Mouse (Mus musculus) G1E (cell line): ENCODE measurements around the gene Fzr1. TPM values are rescaled to one million over a fixed set of nuclear protein-coding genes. Genes with fewer than 3 reads are reported as not detected.

Source experiments
- ATAC-seq: 2 replicates; pipeline ENCODE4 v1.8.0; 2016; ENCODE audit warnings: mild to moderate bottlenecking; ENCODE audit not compliant: insufficient number of reproducible peaks, poor library complexity, low FRiP score, severe bottlenecking; ENCODE audit errors: extremely low read depth
- DNase-seq: peaks from one replicate; pipeline ENCODE4 v3.0.0; 2012; ENCODE audit warnings: low spot score
- H3K27me3 ChIP-seq: 2 replicates; pipeline ENCODE4 v1.6.1; 2012; ENCODE audit warnings: mild to moderate bottlenecking, low read length, inconsistent platforms; ENCODE audit not compliant: insufficient read depth
- H3K36me3 ChIP-seq: replicated peaks from 2 replicates; pipeline ENCODE3; 2012; ENCODE audit warnings: mild to moderate bottlenecking, inconsistent platforms
- H3K4me1 ChIP-seq: 2 replicates; pipeline ENCODE4 v1.6.1; 2012; ENCODE audit warnings: low read depth, low read length, inconsistent platforms, mixed read lengths; ENCODE audit not compliant: insufficient read depth
- H3K4me3 ChIP-seq: 2 replicates; pipeline ENCODE4 v1.5.1; 2012; ENCODE audit warnings: low read depth, mild to moderate bottlenecking, inconsistent platforms, low read length, moderate library complexity, mixed read lengths
- H3K9me3 ChIP-seq: replicated peaks from 2 replicates; pipeline ENCODE4 v1.6.1; 2012; ENCODE audit warnings: inconsistent platforms
- CTCF ChIP-seq: IDR thresholded peaks from 2 replicates; pipeline ENCODE4 v1.5.1; 2012; ENCODE audit warnings: low read depth, low read length, inconsistent platforms, mixed read lengths
- GATA1 ChIP-seq: IDR thresholded peaks from 2 replicates; pipeline ENCODE4 v1.6.1; 2012; ENCODE audit warnings: borderline replicate concordance, low read length, inconsistent platforms, mixed read lengths
- GATA2 ChIP-seq: IDR thresholded peaks from 2 replicates; pipeline ENCODE4 v1.6.1; 2012; ENCODE audit warnings: low read depth, low read length, inconsistent platforms, borderline replicate concordance
- POLR2AphosphoS5 ChIP-seq: IDR thresholded peaks from 2 replicates; pipeline ENCODE4 v1.6.1; 2012; ENCODE audit warnings: low read depth, low read length, inconsistent platforms; ENCODE audit not compliant: insufficient replicate concordance
- TAL1 ChIP-seq: conservative IDR thresholded peaks from 2 replicates; pipeline ENCODE4 v1.6.1; 2012; ENCODE audit warnings: low read depth, low read length, inconsistent platforms, mixed read lengths
- polyA plus RNA-seq: library from polyadenylated mRNA; stranded (reverse); fragments of >175 nt; gene quantifications from 2 replicates; pipeline ENCODE4 v1.2.3, GENCODE M21; 2012
- total RNA-seq, 2 experiments: library from RNA; stranded (forward) in 1 of 2; stranded (reverse) in 1 of 2; fragments of 200-1000 nt in 1 of 2; fragments of >200 nt in 1 of 2; fragmentation: Nextera tagmentation in 1 of 2; gene quantifications; 2 replicates each; pipeline ENCODE4 v1.2.3; 2014 to 2017

Fzr1 gene
- total and polyA plus RNA-seq, 3 experiments = 15.8 to 96.2 (median 65.2) TPM

GRCm38 (mm10) chr10:81356991-81357844 lies 21.1 kb downstream of the Fzr1 start, which contains the start of gene Mfsd12:
Gene Mfsd12 (plus strand): TSS chr10:81357491.
- ATAC-seq = peak; percentile 55
- Histone ChIP-seq H3K36me3 (peaks cover 37% of the 10 kb centered on the region), H3K4me1 (peaks cover 82% of the 10 kb centered on the region), H3K4me3 (peak within 1 kb of the TSS; percentile 88), H3K27me3 (no peaks in the 10 kb centered on the region), H3K9me3 (no peaks in the 10 kb centered on the region)
- TF ChIP-seq GATA2 = no peak
- peak; percentile 94 for DNase-seq

GRCm38 (mm10) chr10:81356352-81356990 lies 21.8 kb downstream of the Fzr1 start:
- ATAC-seq (0 out of 2 replicates have a peak, but pooled peaks have one; percentile 29), DNase-seq (peak; percentile 76)
- peaks cover 82% of the 10 kb centered on the region for H3K4me1 ChIP-seq
- peaks cover 30% of the 10 kb centered on the region for H3K36me3 ChIP-seq
- H3K4me3 ChIP-seq = peak overlapping the region; percentile 88; the same call in 1 of the 2 replicates
- no peaks in the 10 kb centered on the region for H3K27me3 ChIP-seq
- TF ChIP-seq POLR2AphosphoS5 (no peak), GATA1 (no peak), TAL1 (no peak), GATA2 (no peak), CTCF (no peak)
- no peaks in the 10 kb centered on the region for H3K9me3 ChIP-seq

GRCm38 (mm10) chr10:81355533-81355932 lies 22.8 kb downstream of the Fzr1 start:
- TF ChIP-seq TAL1 (no peak), GATA2 (no peak), GATA1 (no peak), CTCF (no peak), POLR2AphosphoS5 (no peak)
- no peak for DNase-seq
- no peak for ATAC-seq
- H3K27me3 ChIP-seq = no peaks in the 10 kb centered on the region
- peaks cover 20% of the 10 kb centered on the region for H3K36me3 ChIP-seq
- no peaks in the 10 kb centered on the region for H3K9me3 ChIP-seq
- H3K4me1 ChIP-seq = peaks cover 80% of the 10 kb centered on the region
- H3K4me3 ChIP-seq = no peak overlapping the region

- Histone ChIP-seq H3K36me3 (peaks cover 14% of the 10 kb centered on the region), H3K9me3 (no peaks in the 10 kb centered on the region), H3K27me3 (no peaks in the 10 kb centered on the region), H3K4me1 (peaks cover 76% of the 10 kb centered on the region), H3K4me3 (no peak overlapping the region)
- ATAC-seq (no peak), DNase-seq (no peak)
- TF ChIP-seq GATA2 (no peak), GATA1 (no peak), POLR2AphosphoS5 (no peak), TAL1 (no peak), CTCF (no peak)
Measured at GRCm38 (mm10) chr10:81354738-81355477, 23.4 kb downstream of the Fzr1 start.

- TF ChIP-seq GATA2 (no peak), TAL1 (no peak), GATA1 (no peak), POLR2AphosphoS5 (no peak), CTCF (no peak)
- H3K4me1 ChIP-seq = peaks cover 76% of the 10 kb centered on the region
- no peaks in the 10 kb centered on the region; the same call in 1 of the 2 replicates for H3K27me3 ChIP-seq
- H3K36me3 ChIP-seq = peaks cover 22% of the 10 kb centered on the region
- ATAC-seq = no peak
- peak overlapping the region; percentile 65 for H3K4me3 ChIP-seq
- no peaks in the 10 kb centered on the region for H3K9me3 ChIP-seq
- DNase-seq = peak; percentile 68
Measured at GRCm38 (mm10) chr10:81351678-81352291, 26.5 kb downstream of the Fzr1 start.
